Mouse (Mus musculus) hindbrain, embryonic 14.5 days (tissue): ENCODE measurements at regions not wholly inside any gene's neighbourhood (a gene's known extent, or its start where the extent isn't known, plus 50 kb on each side); places are given as distances from the start of the nearest gene placed in this dataset.

ENCODE experiments used
- ATAC-seq: fragments of 200-750 bp; cut with Nextera tagmentation; 2 replicates; pipeline ENCODE4 v1.8.0; 2017; ENCODE audit warnings: moderate number of reproducible peaks, mild to moderate bottlenecking, moderate TSS enrichment, moderate library complexity; ENCODE audit not compliant: low FRiP score
- DNase-seq: peaks from one replicate; pipeline ENCODE4 v3.0.0-alpha.2; 2015; ENCODE audit warnings: low spot score
- H3K27ac ChIP-seq: fragments of 300-500 bp; sonication (generic); 2 replicates; pipeline ENCODE4 v1.5.1; 2014; ENCODE audit warnings: mild to moderate bottlenecking, moderate library complexity
- H3K27me3 ChIP-seq: fragments of 300-500 bp; sonication (generic); 2 replicates; pipeline ENCODE4 v1.6.1; 2014; ENCODE audit warnings: mild to moderate bottlenecking, low read length, mixed read lengths; ENCODE audit not compliant: control insufficient read depth, insufficient read depth
- H3K36me3 ChIP-seq: fragments of 300-500 bp; sonication (generic); replicated peaks from 2 replicates; pipeline ENCODE4 v1.6.1; 2014; ENCODE audit not compliant: control insufficient read depth, insufficient read depth
- H3K4me1 ChIP-seq: fragments of 300-500 bp; sonication (generic); replicated peaks from 2 replicates; pipeline ENCODE4 v1.6.1; 2014; ENCODE audit warnings: antibody characterized with exemption, low read length, mixed read lengths; ENCODE audit not compliant: control insufficient read depth, insufficient read depth
- H3K4me2 ChIP-seq: fragments of 300-500 bp; sonication (generic); replicated peaks from 2 replicates; pipeline ENCODE4 v1.6.1; 2014; ENCODE audit warnings: mild to moderate bottlenecking, moderate library complexity
- H3K4me3 ChIP-seq: fragments of 300-500 bp; sonication (generic); replicated peaks from 2 replicates; pipeline ENCODE4 v1.5.1; 2014; ENCODE audit warnings: mild to moderate bottlenecking, low read length
- H3K9ac ChIP-seq: fragments of 300-500 bp; sonication (generic); 2 replicates; pipeline ENCODE4 v1.6.1; 2014
- H3K9me3 ChIP-seq: fragments of 300-500 bp; sonication (generic); 2 replicates; pipeline ENCODE4 v1.6.1; 2016; ENCODE audit warnings: low read length; ENCODE audit not compliant: control insufficient read depth
- WGBS: fragments of 180-500 bp; shearing (Covaris S2); extraction: QIAGEN DNeasy Blood & Tissue Kit; methylation state at CpG from one replicate; pipeline ENCODE4 v1.1.7; 2014; 5-methylcytosine and 5-hydroxymethylcytosine counted together

DNA sequence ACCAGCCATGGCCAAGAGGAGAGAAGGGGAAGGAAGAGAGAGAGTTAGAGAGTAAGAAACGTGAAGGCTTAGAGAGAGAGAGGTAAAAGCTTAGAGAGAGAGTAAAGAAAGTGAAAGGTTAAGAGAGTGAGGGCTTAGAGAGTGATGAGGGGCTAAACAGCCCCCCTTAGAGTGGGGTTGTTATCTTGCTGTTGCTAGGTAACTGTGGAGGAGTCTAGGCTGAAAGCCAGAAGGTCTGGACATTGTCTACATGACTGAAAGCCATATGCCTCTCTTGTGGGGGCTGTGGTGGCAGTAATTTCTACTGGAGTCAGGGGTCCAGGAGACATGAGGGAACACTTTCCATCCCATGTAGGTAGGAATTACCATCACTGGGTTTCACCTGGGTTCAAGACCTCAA, 542.6 kb upstream of the Gprin3 start:
- no peaks in the 10 kb centered on the region for H3K9me3 ChIP-seq
- no peaks in the 10 kb centered on the region for H3K4me1 ChIP-seq
- 58% methylated on average over 1 of the region's 1 CpGs for WGBS
- DNase-seq, result no peak
- H3K36me3 ChIP-seq, result no peaks in the 10 kb centered on the region
- H3K4me2 ChIP-seq, result no peak overlapping the region
- no peak overlapping the region for H3K27ac ChIP-seq
- ATAC-seq, result no peak
- H3K9ac ChIP-seq, result no peak overlapping the region
- H3K4me3 ChIP-seq, result no peak overlapping the region
- H3K27me3 ChIP-seq, result no peaks in the 10 kb centered on the region

DNA sequence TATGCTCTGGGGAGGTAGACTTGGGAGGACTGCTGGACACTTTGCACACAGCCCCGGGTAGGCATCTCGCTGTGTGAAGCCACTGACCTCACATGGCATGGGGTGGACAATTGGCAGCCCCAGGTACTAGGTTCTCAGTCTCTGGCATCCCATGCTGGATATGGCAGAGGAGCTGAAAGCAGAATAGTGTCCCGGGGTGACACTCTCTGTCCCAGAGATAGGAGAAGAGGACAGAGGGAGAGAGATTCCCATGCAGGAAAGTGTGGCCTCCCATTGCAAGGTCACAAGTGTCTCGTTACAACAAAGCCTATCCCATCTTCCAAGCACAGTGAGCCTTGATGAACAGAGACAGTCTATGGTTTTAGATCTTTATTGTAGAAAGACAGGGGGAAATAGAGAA, 542.1 kb upstream of the Gprin3 start:
- no peak overlapping the region for H3K4me3 ChIP-seq
- H3K27ac ChIP-seq, result no peak overlapping the region
- no peaks in the 10 kb centered on the region for H3K4me1 ChIP-seq
- no peaks in the 10 kb centered on the region for H3K9me3 ChIP-seq
- H3K4me2 ChIP-seq, result no peak overlapping the region
- no peak overlapping the region for H3K9ac ChIP-seq
- H3K27me3 ChIP-seq, result no peaks in the 10 kb centered on the region
- ATAC-seq (no peak), DNase-seq (no peak)
- WGBS, result 91% methylated on average over 4 of the region's 4 CpGs
- H3K36me3 ChIP-seq, result no peaks in the 10 kb centered on the region

DNA sequence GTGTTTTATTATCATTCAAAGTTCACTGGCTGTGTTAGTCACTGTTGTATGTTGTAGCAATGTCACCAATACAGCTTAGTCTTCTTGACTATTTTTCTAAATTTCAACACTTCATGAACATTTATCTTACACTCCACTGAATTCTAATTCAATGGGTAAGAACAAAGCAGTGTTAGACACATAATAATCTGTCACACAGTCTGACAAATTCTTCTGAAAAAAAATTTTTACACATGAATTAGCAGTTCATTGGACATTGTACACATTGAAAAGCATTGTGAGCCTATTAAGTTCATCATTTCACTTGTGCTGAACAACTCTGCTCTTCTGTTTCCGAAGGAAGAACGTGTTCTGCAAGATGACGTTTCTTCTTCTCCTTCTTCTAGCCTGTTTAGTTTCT, 509.0 kb upstream of the Gprin3 start:
- Histone ChIP-seq H3K4me1 (no peaks in the 10 kb centered on the region), H3K9ac (no peak overlapping the region), H3K27me3 (no peaks in the 10 kb centered on the region), H3K27ac (no peak overlapping the region), H3K4me3 (no peak overlapping the region), H3K36me3 (no peaks in the 10 kb centered on the region), H3K9me3 (no peaks in the 10 kb centered on the region), H3K4me2 (no peak overlapping the region)
- DNase-seq (peak; percentile 25), ATAC-seq (no peak)
- 54% methylated on average over 3 of the region's 3 CpGs for WGBS

DNA sequence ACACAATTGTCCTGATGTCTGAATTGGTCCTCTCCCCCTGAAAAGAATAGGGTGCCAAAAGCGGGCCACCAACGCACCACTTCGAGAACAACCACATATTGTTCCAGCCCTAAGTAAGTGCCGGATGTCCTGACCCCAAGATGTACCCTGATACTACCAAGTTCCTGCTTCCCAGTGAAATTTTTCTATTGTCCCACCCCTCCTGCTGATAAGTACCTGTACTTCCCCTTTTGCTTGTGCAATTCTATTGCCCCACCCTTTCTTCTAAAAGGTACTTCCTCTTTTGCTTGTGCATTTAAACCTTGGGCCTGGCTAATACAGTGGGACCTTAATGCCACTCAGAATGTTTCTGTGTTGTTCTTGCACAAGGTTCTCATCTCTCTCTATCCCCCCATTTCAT, 473.7 kb upstream of the Gprin3 start:
- Histone ChIP-seq H3K36me3 (no peaks in the 10 kb centered on the region), H3K4me3 (no peak overlapping the region), H3K27me3 (no peaks in the 10 kb centered on the region), H3K9me3 (no peaks in the 10 kb centered on the region), H3K9ac (no peak overlapping the region), H3K4me1 (no peaks in the 10 kb centered on the region), H3K27ac (no peak overlapping the region), H3K4me2 (no peak overlapping the region)
- DNase-seq, result no peak
- WGBS, result 90% methylated on average over 4 of the region's 4 CpGs
- no peak for ATAC-seq
